Mouse (Mus musculus): ENCODE results near the gene Glrx3. TPM values are rescaled to one million over a fixed set of nuclear protein-coding genes. Genes with fewer than 3 reads are reported as not detected.
A peak's percentile ranks its signal among the peaks of the same experiment; 100 is the strongest.

Gene Glrx3
- total RNA-seq, 2 experiments from 2014 or later = 105 to 109 TPM

DNA sequence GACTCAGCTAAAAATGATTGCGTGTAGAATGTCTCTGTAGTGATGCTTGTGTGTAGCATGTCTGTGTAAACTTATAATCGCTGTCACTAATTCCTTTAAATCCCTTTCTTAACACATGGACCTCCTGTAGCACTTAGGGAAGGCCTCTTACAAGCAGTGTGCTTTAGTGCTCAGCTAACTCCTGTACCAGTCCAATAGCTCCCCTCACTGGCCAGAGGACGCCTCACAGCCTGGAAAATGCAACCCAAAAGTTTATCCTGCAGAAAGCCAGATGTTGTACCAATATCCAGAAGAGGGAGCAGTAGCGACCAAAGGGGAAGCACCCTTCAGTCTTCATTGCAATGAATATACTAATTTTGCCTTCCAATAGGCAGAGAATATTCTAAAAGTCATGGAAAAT, 30.8 kb downstream of the Glrx3 start:
- peak; percentile 38 to 49 for DNase-seq
- intact Hi-C loops (cut with DNase I) = loop anchor here (5.0 kb wide), 2 partner anchors 146 to 221 kb away; no protein-coding TSS in a partner anchor

DNA sequence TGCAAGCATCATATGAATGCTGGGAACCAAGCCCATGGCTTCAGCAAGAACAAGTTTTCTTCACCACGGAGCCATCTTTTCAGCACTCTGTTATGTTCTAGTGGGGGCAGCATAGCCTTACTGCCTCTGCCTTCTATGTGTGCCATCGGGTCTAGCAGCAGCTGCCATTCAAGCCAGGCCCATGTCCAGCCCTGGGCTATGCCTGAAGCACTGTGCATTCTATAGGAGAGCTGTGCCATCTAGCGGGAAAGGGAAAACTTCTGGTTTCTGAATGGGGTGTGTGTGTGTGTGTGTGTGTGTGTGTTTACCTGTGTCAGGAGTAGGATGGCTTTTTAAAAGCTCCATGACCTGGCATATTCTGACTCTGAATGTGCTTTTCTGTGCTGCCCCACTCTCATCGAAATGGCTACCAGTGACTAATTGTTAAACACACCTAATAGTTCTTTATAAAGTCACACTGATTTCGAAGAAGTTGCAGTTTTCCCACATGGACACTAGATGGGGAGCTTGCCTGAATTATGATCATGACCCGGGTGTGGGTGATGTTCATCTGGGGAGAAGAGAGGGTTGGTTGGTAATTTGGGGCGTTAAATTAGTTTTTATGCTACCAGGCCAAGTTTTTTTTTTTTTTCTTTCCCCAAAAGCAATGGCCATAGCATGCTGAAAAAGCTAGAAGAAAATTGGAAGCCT, 34.2 kb downstream of the Glrx3 start:
- DNase-seq = no peak
- intact Hi-C loops (cut with DNase I) = no loop called here

- intact Hi-C loops (cut with DNase I) = no loop called here
- no peak for DNase-seq
Observed at GRCm38 (mm10) chr7:137472149-137472548, 34.7 kb downstream of the Glrx3 start.

DNA sequence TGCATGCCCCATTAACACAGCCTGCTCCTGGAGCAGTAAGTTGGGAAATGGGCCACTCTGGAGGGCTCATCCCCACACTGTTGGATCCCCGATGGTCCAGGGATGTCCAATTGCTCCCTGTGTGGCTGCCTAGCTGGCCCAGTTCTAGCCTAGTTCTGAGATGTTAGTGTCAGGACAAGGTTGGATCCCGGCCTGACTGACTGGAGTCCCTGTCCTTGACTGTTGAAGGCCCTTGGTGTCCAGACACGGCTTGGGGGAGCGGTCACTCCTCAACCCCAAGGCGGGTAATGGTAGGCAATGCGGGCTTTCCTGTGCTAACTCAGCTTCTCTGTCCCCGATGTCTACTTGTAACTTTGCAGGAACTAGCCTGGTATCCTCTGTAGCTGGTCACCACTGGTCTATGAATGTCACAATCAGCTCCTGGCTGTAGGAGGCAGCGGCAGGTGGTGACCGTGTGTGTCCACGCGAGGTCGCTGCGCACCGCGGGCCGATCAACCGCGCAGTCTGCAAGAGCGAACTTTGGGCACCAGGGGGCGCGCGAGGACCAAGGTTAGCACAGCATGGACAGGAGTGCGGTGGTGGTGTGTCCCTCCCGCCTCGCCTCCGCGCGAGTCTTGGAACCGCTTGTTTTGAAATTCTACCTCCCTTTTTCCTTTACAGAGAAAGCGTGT, 40.7 kb downstream of the Glrx3 start:
- intact Hi-C loops (cut with DNase I) = loop anchor here (1.0 to 5.0 kb wide), 6 partner anchors 72 to 1349 kb away; no protein-coding TSS in a partner anchor
- peak; percentile 91 to 96 for DNase-seq

DNA sequence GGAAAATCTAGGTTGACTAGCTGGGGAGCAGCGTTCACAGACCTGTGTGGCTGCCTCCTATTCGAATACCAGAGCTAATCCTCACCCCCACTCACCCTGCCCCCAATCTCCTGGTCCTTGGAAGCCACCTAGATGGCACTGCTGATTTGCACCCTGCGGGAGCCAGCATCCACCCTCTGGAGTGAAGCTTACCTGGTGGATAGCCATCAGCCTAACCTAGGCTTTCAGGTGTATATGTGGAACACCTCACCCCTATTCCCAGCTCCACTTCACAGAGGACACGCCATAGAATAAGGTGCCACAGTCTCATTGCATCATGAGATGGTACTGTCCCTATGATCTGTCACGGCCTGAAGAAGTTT, 41.2 kb downstream of the Glrx3 start:
- intact Hi-C loops (cut with DNase I) = loop anchor here (1.0 to 5.0 kb wide), 6 partner anchors 72 to 1349 kb away; no protein-coding TSS in a partner anchor

DNA sequence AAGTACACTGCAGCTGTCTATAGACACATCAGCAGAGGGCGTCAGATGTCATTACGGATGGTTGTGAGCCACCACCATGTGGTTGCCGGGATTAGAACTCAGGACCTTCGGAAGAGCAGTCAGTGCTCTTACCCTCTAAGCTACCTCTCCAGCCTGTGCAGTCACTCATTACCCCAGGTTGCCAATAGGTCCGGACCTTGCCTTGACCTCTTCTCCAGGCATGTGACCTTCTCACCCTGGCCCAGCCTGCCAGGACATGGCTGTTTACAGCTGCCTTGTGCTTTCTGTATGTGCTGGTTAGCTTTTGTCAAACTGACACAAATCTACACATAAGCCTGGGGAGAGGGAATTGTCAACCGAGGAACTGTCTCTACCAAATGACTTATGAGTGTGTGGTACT, 43.4 kb downstream of the Glrx3 start:
- intact Hi-C loops (cut with DNase I) = no loop called here
- DNase-seq = no peak

More for the DNA sequence above, 41.2 kb downstream of the Glrx3 start:
- DNase-seq = no peak

DNA sequence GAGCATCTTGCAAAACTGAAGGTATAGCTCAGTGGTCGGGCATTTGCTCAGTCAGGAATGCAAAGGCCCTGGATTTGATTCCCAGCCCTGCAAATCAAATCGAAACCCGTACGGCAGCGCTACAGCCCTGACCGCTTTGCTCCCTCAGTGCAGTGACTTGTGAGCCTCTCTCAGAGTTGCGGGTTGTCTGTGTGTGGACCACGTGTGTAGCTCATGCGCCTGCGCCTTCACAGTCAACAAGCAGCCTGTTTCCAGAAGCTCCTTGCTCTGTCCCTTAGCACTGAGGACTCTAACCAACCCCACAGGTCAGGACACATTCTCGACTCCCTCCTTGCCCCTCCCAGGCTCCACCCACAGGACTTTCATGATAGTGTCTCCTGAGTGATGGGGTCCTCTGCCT, 46.6 kb downstream of the Glrx3 start:
- intact Hi-C loops (cut with DNase I) = no loop called here
- no peak for DNase-seq

GRCm38 (mm10) chr7:137488391-137488790, 51.0 kb downstream of the Glrx3 start:
- DNase-seq = peak; percentile 30 to 56
- intact Hi-C loops (cut with DNase I) = no loop called here

DNA sequence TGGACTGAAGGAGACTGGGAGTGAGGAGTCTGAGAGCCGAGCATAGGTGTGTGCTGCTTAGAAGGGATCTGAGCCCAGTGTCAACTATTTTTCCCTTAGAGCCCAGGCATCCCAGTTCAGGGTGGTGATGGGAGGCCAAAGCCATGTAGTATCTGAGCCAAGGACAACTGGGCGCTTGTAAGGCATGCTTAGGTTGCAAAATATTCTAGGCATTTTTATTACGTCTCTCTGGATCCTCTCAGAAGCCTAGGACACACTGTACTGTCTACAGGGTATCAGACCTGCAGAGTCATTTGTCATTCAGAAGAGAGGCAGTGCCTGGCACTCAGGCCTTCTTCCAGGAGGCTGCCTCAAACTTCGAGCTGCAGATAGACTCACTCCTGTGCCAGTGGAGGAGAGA, 53.3 kb downstream of the Glrx3 start:
- intact Hi-C loops (cut with DNase I) = no loop called here
- DNase-seq = no peak

DNA sequence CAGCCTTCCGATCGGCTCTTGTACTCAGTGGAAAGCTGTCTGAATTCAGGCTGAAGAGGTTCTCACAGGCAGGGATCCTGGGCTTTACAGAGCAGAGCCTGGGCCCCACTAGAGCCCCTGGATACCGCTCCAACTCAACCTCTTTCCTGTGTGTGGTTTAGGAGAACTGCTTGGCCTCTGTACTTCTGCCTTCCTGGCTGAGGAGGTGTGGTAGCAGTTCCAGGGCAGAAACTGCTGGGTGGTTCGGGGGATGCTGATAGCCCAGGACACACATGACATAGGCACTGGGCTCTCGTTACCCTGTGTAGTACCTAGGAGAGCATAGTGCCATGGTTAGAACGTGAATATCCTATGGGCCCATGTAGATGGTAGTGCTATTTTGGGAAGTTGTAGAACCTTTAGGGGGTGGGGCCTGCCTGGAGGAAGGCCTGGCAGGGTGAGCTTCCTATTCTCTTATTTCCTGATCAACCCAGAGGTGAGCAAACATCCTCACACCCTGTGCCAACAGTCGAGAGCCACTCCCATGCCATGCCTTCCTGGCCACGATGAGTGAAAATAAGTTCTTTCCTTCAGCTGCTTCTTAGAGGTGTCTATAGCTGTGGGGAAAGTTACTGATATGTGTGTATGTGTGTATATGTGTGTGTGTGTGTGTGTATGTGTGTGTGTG, 55.0 kb downstream of the Glrx3 start:
- intact Hi-C loops (cut with DNase I) = no loop called here

GRCm38 (mm10) chr7:137498736-137499135, 61.3 kb downstream of the Glrx3 start:
- intact Hi-C loops (cut with DNase I) = no loop called here
- DNase-seq = no peak

More for the DNA sequence above, 55.0 kb downstream of the Glrx3 start:
- DNase-seq = no peak

GRCm38 (mm10) chr7:137517588-137517987, 80.2 kb downstream of the Glrx3 start:
- intact Hi-C loops (cut with DNase I) = no loop called here
- DNase-seq = peak in 1 of 2 experiments; percentile 12

DNA sequence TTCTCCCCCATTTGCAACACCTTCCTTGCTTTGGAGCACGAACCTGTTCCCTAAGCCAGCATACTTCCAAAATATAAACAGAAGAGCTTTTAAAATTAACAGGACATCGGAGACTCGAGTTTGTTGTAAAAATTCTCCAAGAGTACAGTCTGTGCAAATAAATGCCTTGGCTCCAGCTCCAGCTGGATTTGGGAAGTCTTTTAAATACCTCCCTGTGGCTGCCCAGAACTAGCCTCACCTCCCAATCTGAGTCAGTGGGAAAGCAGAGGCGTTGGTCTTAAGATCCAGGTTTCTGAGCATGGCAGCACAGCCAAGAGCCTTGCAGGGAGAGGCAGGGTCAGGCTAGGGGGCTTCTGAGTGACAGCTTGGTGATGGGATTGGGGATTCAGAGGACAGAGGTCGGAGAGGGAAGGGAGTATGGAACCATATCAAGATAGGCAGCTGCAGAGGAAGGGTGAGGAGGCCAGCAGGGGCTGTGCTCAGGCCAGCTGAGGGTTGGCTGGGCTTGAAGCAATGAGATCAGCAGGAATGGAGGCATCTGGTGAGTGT, 80.7 kb downstream of the Glrx3 start:
- intact Hi-C loops (cut with DNase I) = no loop called here
- DNase-seq = peak; percentile 29 to 46

Other genes with a start within 250 kb of the Glrx3 start
- gene Ebf3, start 123.2 kb upstream of the Glrx3 start, total RNA-seq (2021) = 1 to 10 TPM; 7.1 to 7.6 TPM
- gene 9430038I01Rik, start 26.9 kb upstream of the Glrx3 start, total RNA-seq (2021) = 1 to 10 TPM; 4.1 to 4.8 TPM

Data from gastrocnemius, postnatal 36 days (tissue).